ENCODE assay signal across 28 mouse cellular contexts in genomic region chr1:97787674-97788073, GRCm38 (mm10). TPM values are rescaled to one million over a fixed set of nuclear protein-coding genes. Genes with fewer than 3 reads are reported as not detected.
A peak's percentile ranks its signal among the peaks of the same experiment; 100 is the strongest.
DNase-seq lines count a peak whose midpoint lies in the region; ATAC-seq and TF ChIP-seq lines count a peak whose summit lies in the region.
"Had no signal": no experiment of that assay in that cellular context is flagged by ENCODE, and none has a peak within 500 bp of the region (broad histone marks: within the 10 kb centered on the region; RNA-seq: fewer than 3 reads in every experiment).

No protein-coding gene starts in this region.

- peaks cover 11% of the 10 kb centered on the region for H3K4me1 ChIP-seq in heart, embryonic 13.5 days
- H3K4me1 ChIP-seq in MEL (ENCODE audit: control insufficient read depth in 1 of 2, insufficient read depth in 2 of 2, low read length in 2 of 2): peaks cover 0 to 16% of the 10 kb centered on the region in 2 experiments; a peak in 2 of 4 replicates
- H3K4me1 ChIP-seq in heart, embryonic 16.5 days (ENCODE audit: control insufficient read depth, insufficient read depth, low read length): 0 out of 2 replicates have a peak, but pooled peaks cover 4% of the 10 kb centered on the region
- no peaks in the 10 kb centered on the region for H3K4me1 ChIP-seq in forebrain, embryonic 13.5 days
- H3K4me1 ChIP-seq: embryonic facial prominence, embryonic 10.5 days; embryonic facial prominence, embryonic 13.5 days; forebrain, embryonic 12.5 days had no signal

- 26% methylated on average over 3 of the region's 3 CpGs for WGBS in heart, embryonic 13.5 days
- WGBS in heart, embryonic 16.5 days: 30% methylated on average over 3 of the region's 3 CpGs
- WGBS in forebrain, embryonic 13.5 days: 90% methylated on average over 3 of the region's 3 CpGs

- peaks cover 7% of the 10 kb centered on the region for H3K36me3 ChIP-seq in heart, embryonic 13.5 days
- H3K36me3 ChIP-seq in MEL (ENCODE audit: control insufficient read depth in 1 of 2, insufficient read depth in 2 of 2, low read length in 2 of 2): peaks cover 8 to 13% of the 10 kb centered on the region in 2 experiments
- H3K36me3 ChIP-seq in heart, embryonic 16.5 days (ENCODE audit: control insufficient read depth, insufficient read depth): peaks cover 5% of the 10 kb centered on the region; the same call in 1 of the 2 replicates
- H3K36me3 ChIP-seq in forebrain, embryonic 13.5 days (ENCODE audit: poor library complexity, severe bottlenecking): peaks cover 4% of the 10 kb centered on the region; the same call in 1 of the 2 replicates
- H3K36me3 ChIP-seq: embryonic facial prominence, embryonic 10.5 days; forebrain, embryonic 12.5 days had no signal

- no peak for TF ChIP-seq POLR2A in MEL (IDR thresholded peaks at IDR 0.05; ENCODE audit: control insufficient read depth in 1 of 2, insufficient read depth in 1 of 2, low read depth in 1 of 2, low read length in 2 of 2, poor library complexity in 1 of 2)

- no peak overlapping the region for H3K9ac ChIP-seq in heart, embryonic 13.5 days
- H3K9ac ChIP-seq in MEL (ENCODE audit: control insufficient read depth, low read depth, low read length, poor library complexity, severe bottlenecking): no peak overlapping the region
- H3K9ac ChIP-seq in heart, embryonic 16.5 days (ENCODE audit: low read length): no peak overlapping the region
- no peak overlapping the region for H3K9ac ChIP-seq in forebrain, embryonic 13.5 days
- H3K9ac ChIP-seq: embryonic facial prominence, embryonic 13.5 days; forebrain, embryonic 12.5 days; hindbrain, embryonic 14.5 days had no signal

- H3K4me3 ChIP-seq in heart, embryonic 13.5 days: no peak overlapping the region
- H3K4me3 ChIP-seq in MEL (ENCODE audit: control insufficient read depth in 1 of 2, insufficient read depth in 1 of 2, low read depth in 2 of 2, low read length in 2 of 2): peak overlapping the region in 1 of 2 experiments; percentile 16; a peak in 2 of 4 replicates
- H3K4me3 ChIP-seq in heart, embryonic 16.5 days (ENCODE audit: low read length): no peak overlapping the region
- H3K4me3 ChIP-seq in forebrain, embryonic 13.5 days: no peak overlapping the region
- H3K4me3 ChIP-seq: embryonic facial prominence, embryonic 10.5 days; embryonic facial prominence, embryonic 13.5 days; erythroblast, embryonic 14.5 days; forebrain, embryonic 12.5 days had no signal

- TF ChIP-seq RAD21 in MEL (IDR thresholded peaks at IDR 0.05; ENCODE audit: low read depth, low read length): no peak

- H3K27ac ChIP-seq in heart, embryonic 13.5 days (replicated peaks): peak overlapping the region; percentile 79
- H3K27ac ChIP-seq in MEL (ENCODE audit: control insufficient read depth, low read depth, low read length): no peak overlapping the region
- peak overlapping the region; percentile 82 for H3K27ac ChIP-seq in heart, embryonic 16.5 days (ENCODE audit: low read length)
- H3K27ac ChIP-seq in forebrain, embryonic 13.5 days: no peak overlapping the region
- H3K27ac ChIP-seq: embryonic facial prominence, embryonic 10.5 days; embryonic facial prominence, embryonic 13.5 days; forebrain, embryonic 12.5 days; hindbrain, embryonic 14.5 days; hindbrain, postnatal 0 days; kidney, postnatal 0 days had no signal

- no peaks in the 10 kb centered on the region for H3K27me3 ChIP-seq in heart, embryonic 13.5 days (replicated peaks)
- no peaks in the 10 kb centered on the region for H3K27me3 ChIP-seq in MEL (ENCODE audit: control insufficient read depth in 1 of 2, insufficient read depth in 2 of 2, low read length in 2 of 2)
- no peaks in the 10 kb centered on the region for H3K27me3 ChIP-seq in heart, embryonic 16.5 days (ENCODE audit: control insufficient read depth, insufficient read depth, low read length)
- no peaks in the 10 kb centered on the region for H3K27me3 ChIP-seq in forebrain, embryonic 13.5 days
- H3K27me3 ChIP-seq: embryonic facial prominence, embryonic 13.5 days; forebrain, embryonic 12.5 days had no signal

- H3K4me2 ChIP-seq in heart, embryonic 13.5 days: peak overlapping the region; percentile 20
- no peak overlapping the region for H3K4me2 ChIP-seq in heart, embryonic 16.5 days (ENCODE audit: low read depth, low read length)
- H3K4me2 ChIP-seq in forebrain, embryonic 13.5 days: no peak overlapping the region
- H3K4me2 ChIP-seq: embryonic facial prominence, embryonic 13.5 days; forebrain, embryonic 12.5 days; hindbrain, embryonic 14.5 days had no signal

- DNase-seq in heart, adult 8-10 months (ENCODE audit: low spot score): peak; percentile 56
- DNase-seq in heart, postnatal 36 days: no peak
- no peak for DNase-seq in heart, postnatal 4 days
- DNase-seq in MEL (ENCODE audit: low read depth, low spot score): no peak
- DNase-seq: adrenal gland, adult 8-10 months; adrenal gland, postnatal 25 days; cerebellum, adult 11-12 months; cerebellum, adult 8-10 months; cerebellum, postnatal 10 days; cerebellum, postnatal 36 days; embryo, embryonic 11 days; gastrocnemius, postnatal 25 days; kidney, adult 18-20 months had no signal

- no peaks in the 10 kb centered on the region for H3K79me2 ChIP-seq in MEL (ENCODE audit: control insufficient read depth, insufficient read depth, low read length, poor library complexity)

- TF ChIP-seq CTCF in MEL (IDR thresholded peaks at IDR 0.05 in 2 of 3, conservative IDR thresholded peaks at IDR 0.05 in 1 of 3; ENCODE audit: control insufficient read depth in 1 of 3, insufficient read depth in 1 of 3, low read depth in 2 of 3, low read length in 3 of 3, poor library complexity in 1 of 3, severe bottlenecking in 1 of 3): no peak

- no peak for TF ChIP-seq EP300 in MEL (IDR thresholded peaks at IDR 0.05; ENCODE audit: low read depth in 1 of 2, low read length in 2 of 2)

- no peaks in the 10 kb centered on the region for H3K9me3 ChIP-seq in heart, embryonic 13.5 days
- no peaks in the 10 kb centered on the region for H3K9me3 ChIP-seq in MEL (replicated peaks; ENCODE audit: insufficient read depth, low read length)
- H3K9me3 ChIP-seq in heart, embryonic 16.5 days (replicated peaks; ENCODE audit: control insufficient read depth, low read length): no peaks in the 10 kb centered on the region
- no peaks in the 10 kb centered on the region for H3K9me3 ChIP-seq in forebrain, embryonic 13.5 days (replicated peaks)
- H3K9me3 ChIP-seq: embryonic facial prominence, embryonic 10.5 days; embryonic facial prominence, embryonic 13.5 days; forebrain, embryonic 12.5 days had no signal

- ATAC-seq in heart, embryonic 13.5 days (ENCODE audit: extremely low read depth, insufficient number of reproducible peaks, low FRiP score, low TSS enrichment): no peak; the same call in 1 of the 2 replicates
- peak; percentile 37; the same call in 1 of the 2 replicates for ATAC-seq in heart, embryonic 16.5 days (replicated peaks; ENCODE audit: extremely low read depth, insufficient read depth, low FRiP score)
- no peak for ATAC-seq in forebrain, embryonic 13.5 days
- ATAC-seq: activated CD4-positive, CD25-positive, alpha-beta regulatory T cell, adult 4 months; CD4-positive, CD25-positive, alpha-beta regulatory T cell, adult 4 months; forebrain, embryonic 16.5 days; hindbrain, postnatal 0 days; inflammation-experienced regulatory T-cells, adult 6 months; intestine, embryonic 16.5 days had no signal

- intact Hi-C loops in heart, postnatal 36 days (cut with DNase I): no loop called here

TF ChIP-seq in MEL, 35 proteins besides CTCF, POLR2A, EP300 and RAD21:
- TF ChIP-seq CHD1 (IDR thresholded peaks at IDR 0.05; ENCODE audit: low read depth, low read length): no peak
- TF ChIP-seq ZMIZ1 (IDR thresholded peaks at IDR 0.05; ENCODE audit: low read depth, low read length): no peak
- TF ChIP-seq USF1 (IDR thresholded peaks at IDR 0.05; ENCODE audit: low read depth, low read length): no peak
- no peak for TF ChIP-seq NRF1 (IDR thresholded peaks at IDR 0.05; ENCODE audit: insufficient read depth, low read depth, low read length, poor library complexity, severe bottlenecking)
- 0 out of 2 replicates have a peak, but pooled peaks have one; percentile 14 for TF ChIP-seq SIN3A (IDR thresholded peaks at IDR 0.05; ENCODE audit: low read length)
- no peak for TF ChIP-seq TAL1 (IDR thresholded peaks at IDR 0.05; ENCODE audit: low read length)
- no peak for TF ChIP-seq MXI1 (IDR thresholded peaks at IDR 0.05; ENCODE audit: low read depth, low read length)
- no peak for TF ChIP-seq MAX (IDR thresholded peaks at IDR 0.05; ENCODE audit: low read length)
- no peak for TF ChIP-seq POLR2AphosphoS2 (IDR thresholded peaks at IDR 0.05; ENCODE audit: low read length)
- no peak for TF ChIP-seq HCFC1 (IDR thresholded peaks at IDR 0.05; ENCODE audit: low read depth, low read length)
- 0 out of 2 replicates have a peak, but pooled peaks have one; percentile 18 for TF ChIP-seq ETS1 (IDR thresholded peaks at IDR 0.05; ENCODE audit: low read depth, low read length)
- peak; percentile 28; the same call in 1 of the 2 replicates for TF ChIP-seq GATA1 (IDR thresholded peaks at IDR 0.05; ENCODE audit: low read depth, low read length)
- no peak for TF ChIP-seq RCOR1 (IDR thresholded peaks at IDR 0.05; ENCODE audit: low read depth, low read length)

RNA-seq across cellular contexts. Expression of gene Ppip5k2, which starts 17.5 kb away (rescaled TPM):
- total RNA-seq in heart, adult 8-10 months (2022): 10 to 100 TPM; 61.7 to 95.3 (median 79.2) TPM
- total RNA-seq in heart, postnatal 36 days (2021): 100 to 1,000 TPM in 1 of 2 experiments, 10 to 100 TPM in 1; 86.8 to 102 TPM
- polyA plus RNA-seq in heart, embryonic 13.5 days (2015; fragmentation: Nextera tagmentation; extraction: Ambion mirVana): 32.2 and 33.1 TPM in 2 replicates
- 10 to 100 TPM; 63.5 to 66.0 TPM for total RNA-seq in heart, postnatal 4 days (2021)
- 57.4 and 60.7 TPM in 2 replicates for total RNA-seq in MEL (2012; rRNA removed)
- polyA plus RNA-seq in MEL (2012; ENCODE audit: insufficient read depth in 1 of 2, insufficient read length in 2 of 2, low read depth in 1 of 2, low replicate concordance in 2 of 2, missing spikeins in 1 of 2): 100 to 1,000 TPM in 1 of 2 experiments, 10 to 100 TPM in 1; 47.2 to 651 TPM
- polyA plus RNA-seq in heart, embryonic 16.5 days (2015; fragmentation: Nextera tagmentation; extraction: Ambion mirVana): 50.6 and 51.5 TPM in 2 replicates
- 44.8 and 51.7 TPM in 2 replicates for polyA plus RNA-seq in forebrain, embryonic 13.5 days (2015; fragmentation: Nextera tagmentation; extraction: Ambion mirVana)

RNA-seq across cellular contexts. Expression of gene Gin1, which starts 17.7 kb away (rescaled TPM):
- total RNA-seq in heart, adult 8-10 months (2022): 1 to 10 TPM; 6.7 to 10.0 (median 7.6) TPM
- 1 to 10 TPM; 6.3 to 7.7 TPM for total RNA-seq in heart, postnatal 36 days (2021)
- polyA plus RNA-seq in heart, embryonic 13.5 days (2015; fragmentation: Nextera tagmentation; extraction: Ambion mirVana): 14.0 and 16.7 TPM in 2 replicates
- total RNA-seq in heart, postnatal 4 days (2021): 1 to 10 TPM; 8.1 to 8.8 TPM
- 12.3 and 13.6 TPM in 2 replicates for total RNA-seq in MEL (2012; rRNA removed)
- polyA plus RNA-seq in MEL (2012; ENCODE audit: insufficient read depth in 1 of 2, insufficient read length in 2 of 2, low read depth in 1 of 2, low replicate concordance in 2 of 2, missing spikeins in 1 of 2): 10 to 100 TPM in 1 of 2 experiments, not detected in 1; 20.6 TPM
- 17.3 and 24.3 TPM in 2 replicates for polyA plus RNA-seq in heart, embryonic 16.5 days (2015; fragmentation: Nextera tagmentation; extraction: Ambion mirVana)
- 22.1 and 23.2 TPM in 2 replicates for polyA plus RNA-seq in forebrain, embryonic 13.5 days (2015; fragmentation: Nextera tagmentation; extraction: Ambion mirVana)

Comparison
In these comparisons a context has a peak if more than half of its experiments do, and no peak if none do; other contexts are left out.
1. H3K27ac ChIP-seq: peak in heart, embryonic 13.5 days (single experiment) and heart, embryonic 16.5 days (single experiment); none in MEL (single experiment) and forebrain, embryonic 13.5 days (single experiment).